Mouse (Mus musculus): ENCODE data around the gene Mfrp.
A peak's percentile ranks its signal among the peaks of the same experiment; 100 is the strongest.

DNA sequence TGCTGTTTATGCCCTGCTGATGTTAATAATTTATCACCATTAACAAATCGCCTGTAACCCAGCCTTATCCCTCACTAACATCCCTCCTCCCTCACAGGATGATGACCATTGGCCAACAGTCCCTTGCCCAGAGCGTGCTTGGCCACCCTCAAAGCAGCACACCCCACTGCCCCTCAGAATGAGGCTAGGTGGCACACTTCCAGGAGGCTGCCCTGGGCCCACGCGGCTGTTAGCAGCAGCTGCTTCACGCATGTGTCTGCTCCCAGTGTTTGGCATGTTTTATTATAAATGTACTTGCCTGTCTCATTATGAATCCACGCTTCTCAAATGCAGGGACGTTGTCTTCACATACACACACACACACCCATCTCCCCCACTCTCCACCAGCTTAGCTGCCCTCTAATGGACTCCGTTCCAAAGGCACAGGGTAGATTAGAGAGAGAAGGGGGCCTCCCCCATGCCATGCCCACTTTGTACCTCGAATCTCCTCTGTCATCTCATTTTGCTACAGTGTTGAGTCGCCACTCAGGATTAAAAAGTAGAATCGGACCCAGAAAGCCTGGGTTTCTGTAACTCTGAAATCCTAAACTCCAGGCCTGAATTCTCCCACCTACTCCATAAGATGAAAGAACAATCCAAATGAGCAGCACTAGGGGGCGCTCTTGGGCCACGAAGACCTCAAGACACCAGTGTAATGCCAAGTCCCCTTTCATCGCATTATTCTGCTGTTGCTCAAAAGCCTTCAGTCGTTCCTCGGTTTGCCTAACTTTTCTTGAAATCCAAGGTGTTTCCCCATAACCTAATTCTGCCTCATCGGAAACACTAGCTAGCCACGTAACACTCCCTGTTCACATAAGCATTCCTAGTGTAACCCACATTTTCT is 24.3 kb downstream of the Mfrp start:
- TF ChIP-seq CTCF (IDR thresholded peaks at IDR 0.05; ENCODE audit: borderline replicate concordance, insufficient read depth, low read length) (peak; percentile 63; the same call in 1 of the 2 replicates), POLR2A (IDR thresholded peaks at IDR 0.05; ENCODE audit: low read depth, low read length) (no peak)

All from embryonic fibroblast, embryonic 13.5 days (primary cell).